Mouse (Mus musculus) limb, embryonic 15.5 days (tissue): ENCODE measurements at regions not wholly inside any gene's neighbourhood (a gene's known extent, or its start where the extent isn't known, plus 50 kb on each side); places are given as distances from the start of the nearest gene placed in this dataset.

Experiments
- ATAC-seq: fragments of 200-750 bp; cut with Nextera tagmentation; 2 replicates; pipeline ENCODE4 v1.8.0; 2017; ENCODE audit warnings: low read depth, moderate TSS enrichment; ENCODE audit not compliant: insufficient number of reproducible peaks, low FRiP score, low TSS enrichment
- H3K27ac ChIP-seq: fragments of 300-500 bp; sonication (generic); 2 replicates; pipeline ENCODE4 v1.5.1; 2015; ENCODE audit warnings: moderate library complexity, mild to moderate bottlenecking, inconsistent platforms
- H3K27me3 ChIP-seq: fragments of 300-500 bp; sonication (generic); 2 replicates; pipeline ENCODE4 v1.6.1; 2015; ENCODE audit warnings: inconsistent platforms
- H3K36me3 ChIP-seq: fragments of 300-500 bp; sonication (generic); 2 replicates; pipeline ENCODE4 v1.6.1; 2015; ENCODE audit warnings: inconsistent platforms
- H3K4me1 ChIP-seq: fragments of 300-500 bp; sonication (generic); 2 replicates; pipeline ENCODE4 v1.6.1; 2015; ENCODE audit warnings: inconsistent platforms
- H3K4me2 ChIP-seq: fragments of 300-500 bp; sonication (generic); 2 replicates; pipeline ENCODE4 v1.6.1; 2015; ENCODE audit warnings: mild to moderate bottlenecking, inconsistent platforms
- H3K4me3 ChIP-seq: fragments of 300-500 bp; sonication (generic); 2 replicates; pipeline ENCODE4 v1.5.1; 2015; ENCODE audit warnings: mild to moderate bottlenecking, inconsistent platforms
- H3K9ac ChIP-seq: fragments of 300-500 bp; sonication (generic); 2 replicates; pipeline ENCODE4 v1.6.1; 2015; ENCODE audit warnings: inconsistent platforms
- H3K9me3 ChIP-seq: fragments of 300-500 bp; sonication (generic); 2 replicates; pipeline ENCODE4 v1.6.1; 2016; ENCODE audit warnings: inconsistent platforms
- WGBS: fragments of 180-500 bp; shearing (Covaris S2); methylation state at CpG from one replicate; pipeline ENCODE4 v1.1.7; 2015; 5-methylcytosine and 5-hydroxymethylcytosine counted together

GRCm38 (mm10) chr19:21111836-21112235 lies 157.8 kb upstream of the Tmc1 start:
- Histone ChIP-seq H3K27ac (no peak overlapping the region), H3K27me3 (no peaks in the 10 kb centered on the region), H3K9me3 (no peaks in the 10 kb centered on the region), H3K4me3 (no peak overlapping the region), H3K36me3 (no peaks in the 10 kb centered on the region), H3K9ac (no peak overlapping the region), H3K4me1 (0 out of 2 replicates have a peak, but pooled peaks cover under 1% of the 10 kb centered on the region), H3K4me2 (no peak overlapping the region)
- no peak for ATAC-seq
- WGBS, result 92% methylated on average over 5 of the region's 5 CpGs

- Histone ChIP-seq H3K9ac (no peak overlapping the region), H3K4me3 (no peak overlapping the region), H3K27me3 (no peaks in the 10 kb centered on the region), H3K36me3 (no peaks in the 10 kb centered on the region), H3K9me3 (no peaks in the 10 kb centered on the region), H3K27ac (no peak overlapping the region), H3K4me2 (no peak overlapping the region), H3K4me1 (peaks cover 9% of the 10 kb centered on the region; the same call in 1 of the 2 replicates)
- no peak for ATAC-seq
- 86% methylated on average over 2 of the region's 2 CpGs for WGBS
Observed at GRCm38 (mm10) chr19:21108311-21108710, 154.3 kb upstream of the Tmc1 start.

DNA sequence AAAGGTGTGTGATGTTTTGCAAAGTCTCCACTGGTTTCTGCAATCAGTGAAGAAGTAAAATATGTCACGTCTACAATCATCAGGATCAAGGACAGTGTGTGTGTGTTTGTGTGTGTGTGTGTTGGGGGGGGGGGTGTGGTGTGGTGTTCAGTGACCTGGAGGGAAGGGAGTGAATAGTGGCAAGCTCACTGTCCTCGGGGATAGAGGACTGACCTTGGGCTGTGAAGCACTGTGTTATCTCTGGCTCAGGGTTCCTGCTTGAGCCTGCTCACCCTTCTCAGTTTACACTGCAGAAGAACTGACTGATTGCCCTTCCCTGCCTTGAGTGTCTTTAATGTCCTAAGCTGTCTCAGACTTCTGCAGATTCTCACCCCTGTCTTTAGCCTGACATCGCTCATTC lies 153.7 kb upstream of the Tmc1 start:
- 55% methylated on average over 3 of the region's 3 CpGs for WGBS
- no peak overlapping the region for H3K27ac ChIP-seq
- ATAC-seq, result 0 out of 2 replicates have a peak, but pooled peaks have one; percentile 2
- peaks cover 9% of the 10 kb centered on the region; the same call in 1 of the 2 replicates for H3K4me1 ChIP-seq
- no peaks in the 10 kb centered on the region for H3K27me3 ChIP-seq
- H3K36me3 ChIP-seq, result no peaks in the 10 kb centered on the region
- no peak overlapping the region for H3K4me2 ChIP-seq
- no peaks in the 10 kb centered on the region for H3K9me3 ChIP-seq
- H3K9ac ChIP-seq, result no peak overlapping the region
- H3K4me3 ChIP-seq, result no peak overlapping the region

DNA sequence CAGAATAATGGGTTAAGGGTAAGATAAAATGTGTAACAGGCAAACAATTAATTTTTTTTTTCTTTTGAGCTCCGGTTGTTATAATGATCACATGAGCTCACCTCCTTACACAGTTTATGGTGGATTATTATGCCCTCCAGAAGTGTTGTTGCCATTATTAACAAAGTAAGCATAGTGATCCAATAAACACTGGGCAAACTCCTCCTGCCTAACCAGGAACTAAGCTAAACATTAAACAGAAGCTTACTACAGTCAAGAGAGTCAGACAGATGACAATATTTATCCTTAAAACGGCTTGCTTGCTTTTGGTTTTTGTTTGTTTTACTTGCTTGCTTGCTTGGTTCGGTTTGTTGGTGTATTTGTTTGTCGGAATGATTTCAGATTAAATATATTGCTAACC lies 153.3 kb upstream of the Tmc1 start:
- Histone ChIP-seq H3K4me2 (no peak overlapping the region), H3K9ac (no peak overlapping the region), H3K4me3 (no peak overlapping the region), H3K36me3 (no peaks in the 10 kb centered on the region), H3K27ac (no peak overlapping the region), H3K9me3 (no peaks in the 10 kb centered on the region), H3K4me1 (peaks cover 9% of the 10 kb centered on the region; the same call in 1 of the 2 replicates), H3K27me3 (no peaks in the 10 kb centered on the region)
- no peak for ATAC-seq
- WGBS, result 54% methylated on average over 4 of the region's 4 CpGs

DNA sequence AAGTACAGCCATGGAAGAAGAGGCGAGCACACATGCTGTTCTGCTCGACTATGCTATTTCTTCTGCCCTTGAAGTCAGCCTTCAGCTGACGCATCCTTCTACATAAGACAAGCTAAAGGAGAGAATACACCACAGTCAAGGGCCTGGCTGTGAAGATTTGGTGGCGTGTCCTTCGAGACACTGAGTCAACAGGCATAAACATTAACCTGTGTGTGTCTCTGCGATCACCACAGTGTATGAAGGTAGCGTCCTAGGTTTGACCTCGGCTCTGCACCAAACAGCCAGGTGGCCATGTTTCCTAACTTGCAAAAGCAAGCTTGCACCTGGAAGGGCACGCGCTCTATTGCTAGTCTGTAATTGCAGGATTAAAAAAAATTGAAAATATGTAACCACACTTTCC lies 152.8 kb upstream of the Tmc1 start:
- ATAC-seq, result no peak
- Histone ChIP-seq H3K9me3 (no peaks in the 10 kb centered on the region), H3K27ac (no peak overlapping the region)

GRCm38 (mm10) chr19:21106241-21106669 lies 152.3 kb upstream of the Tmc1 start:
- Histone ChIP-seq H3K36me3 (no peaks in the 10 kb centered on the region), H3K9ac (no peak overlapping the region), H3K27me3 (no peaks in the 10 kb centered on the region), H3K27ac (no peak overlapping the region), H3K4me3 (no peak overlapping the region), H3K9me3 (no peaks in the 10 kb centered on the region), H3K4me2 (no peak overlapping the region), H3K4me1 (peaks cover 9% of the 10 kb centered on the region; the same call in 1 of the 2 replicates)
- ATAC-seq, result no peak
- 33% methylated on average over 6 of the region's 6 CpGs for WGBS

More for the DNA sequence above, 152.8 kb upstream of the Tmc1 start:
- Histone ChIP-seq H3K27me3 (no peaks in the 10 kb centered on the region), H3K4me2 (no peak overlapping the region), H3K36me3 (no peaks in the 10 kb centered on the region), H3K9ac (no peak overlapping the region), H3K4me3 (no peak overlapping the region), H3K4me1 (peaks cover 9% of the 10 kb centered on the region; the same call in 1 of the 2 replicates)
- 68% methylated on average over 10 of the region's 10 CpGs for WGBS

DNA sequence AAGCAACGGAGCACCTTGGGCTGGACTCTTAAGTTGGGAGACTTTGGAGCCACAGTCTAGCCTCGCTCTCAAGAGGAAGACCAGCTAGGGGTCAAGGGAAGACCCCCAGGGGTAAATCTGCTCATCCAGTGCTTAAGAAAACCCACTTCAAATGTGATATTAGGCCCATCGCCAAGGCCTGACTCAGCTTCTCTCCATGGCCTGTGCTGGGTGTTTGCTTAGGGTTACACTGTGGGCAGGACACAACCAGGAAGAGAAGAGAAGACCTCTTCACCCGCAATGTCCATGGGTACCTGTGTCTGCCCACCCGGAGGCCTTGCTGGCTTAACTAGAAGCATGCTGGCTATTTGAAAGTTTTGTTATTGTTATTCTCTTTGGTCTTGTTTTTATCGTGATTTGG lies 151.0 kb upstream of the Tmc1 start:
- H3K9me3 ChIP-seq, result no peaks in the 10 kb centered on the region
- H3K27me3 ChIP-seq, result no peaks in the 10 kb centered on the region
- H3K4me2 ChIP-seq, result no peak overlapping the region
- WGBS, result 85% methylated on average over 6 of the region's 6 CpGs
- no peaks in the 10 kb centered on the region for H3K36me3 ChIP-seq
- no peak for ATAC-seq
- H3K27ac ChIP-seq, result no peak overlapping the region
- no peak overlapping the region for H3K9ac ChIP-seq
- peaks cover 9% of the 10 kb centered on the region; the same call in 1 of the 2 replicates for H3K4me1 ChIP-seq
- no peak overlapping the region for H3K4me3 ChIP-seq

DNA sequence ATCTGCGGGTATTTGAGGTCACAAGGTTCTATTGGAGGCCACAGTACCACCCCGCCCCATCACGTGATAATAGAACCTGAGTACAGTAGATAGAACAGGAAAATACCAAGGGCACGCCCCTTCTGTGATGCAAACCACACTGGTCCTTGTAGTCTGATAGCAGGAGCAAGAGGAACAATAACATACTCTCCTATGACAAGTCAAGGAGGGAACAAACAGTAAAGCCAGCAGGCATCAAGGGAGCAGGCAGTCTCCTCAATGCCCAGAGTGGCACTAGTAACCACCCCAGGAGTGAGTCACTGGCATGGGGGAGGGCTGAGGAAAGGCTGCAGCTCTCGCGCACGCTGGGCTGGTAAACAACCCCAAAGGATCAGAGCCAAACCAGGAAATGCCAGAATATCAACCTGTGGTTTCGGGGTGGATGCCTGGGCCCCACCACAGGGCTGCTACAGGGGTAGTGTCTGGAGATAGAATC lies 150.5 kb upstream of the Tmc1 start:
- Histone ChIP-seq H3K36me3 (no peaks in the 10 kb centered on the region), H3K27me3 (no peaks in the 10 kb centered on the region), H3K9me3 (no peaks in the 10 kb centered on the region), H3K4me3 (no peak overlapping the region), H3K4me2 (no peak overlapping the region), H3K27ac (no peak overlapping the region), H3K9ac (no peak overlapping the region), H3K4me1 (peaks cover 9% of the 10 kb centered on the region; the same call in 1 of the 2 replicates)
- ATAC-seq, result no peak
- WGBS, result 73% methylated on average over 8 of the region's 8 CpGs

- Histone ChIP-seq H3K4me1 (no peaks in the 10 kb centered on the region), H3K4me3 (no peak overlapping the region), H3K9ac (no peak overlapping the region), H3K36me3 (no peaks in the 10 kb centered on the region), H3K4me2 (no peak overlapping the region), H3K27me3 (no peaks in the 10 kb centered on the region), H3K9me3 (no peaks in the 10 kb centered on the region), H3K27ac (no peak overlapping the region)
- no peak for ATAC-seq
- 83% methylated on average over 7 of the region's 7 CpGs for WGBS
Observed at GRCm38 (mm10) chr19:21077771-21078548, 124.0 kb upstream of the Tmc1 start.

DNA sequence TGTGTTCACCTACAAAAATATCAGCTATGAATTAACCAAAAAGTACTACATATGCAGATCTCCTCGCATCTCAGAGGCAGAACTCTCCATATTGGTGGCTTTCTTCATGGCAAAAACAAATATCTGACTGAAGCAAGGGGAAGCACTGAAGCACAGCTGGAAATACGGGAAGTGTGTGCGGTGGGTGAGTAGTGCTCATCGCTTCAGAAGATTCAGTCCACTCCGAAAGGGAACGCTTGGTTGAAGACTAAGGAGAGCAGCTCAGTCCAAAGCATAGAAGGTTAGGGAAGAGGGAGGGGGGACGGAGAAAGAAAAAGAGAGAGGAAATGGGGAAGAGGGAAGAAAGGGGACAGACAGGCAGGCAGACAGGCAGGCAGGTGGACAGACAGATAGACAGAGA lies 114.4 kb upstream of the Tmc1 start:
- Histone ChIP-seq H3K27ac (no peak overlapping the region), H3K9me3 (no peaks in the 10 kb centered on the region), H3K4me1 (no peaks in the 10 kb centered on the region), H3K4me2 (no peak overlapping the region), H3K27me3 (no peaks in the 10 kb centered on the region), H3K4me3 (no peak overlapping the region), H3K9ac (no peak overlapping the region), H3K36me3 (no peaks in the 10 kb centered on the region)
- 90% methylated on average over 7 of the region's 7 CpGs for WGBS
- no peak for ATAC-seq

- Histone ChIP-seq H3K4me2 (no peak overlapping the region), H3K27me3 (no peaks in the 10 kb centered on the region), H3K9me3 (no peaks in the 10 kb centered on the region), H3K36me3 (no peaks in the 10 kb centered on the region), H3K4me3 (no peak overlapping the region), H3K4me1 (no peaks in the 10 kb centered on the region), H3K9ac (no peak overlapping the region), H3K27ac (no peak overlapping the region)
- no peak for ATAC-seq
- 75% methylated on average over 14 of the region's 14 CpGs for WGBS
Observed at GRCm38 (mm10) chr19:21066432-21067113, 112.6 kb upstream of the Tmc1 start.

GRCm38 (mm10) chr19:21064902-21065301 lies 110.9 kb upstream of the Tmc1 start:
- Histone ChIP-seq H3K27me3 (no peaks in the 10 kb centered on the region), H3K4me3 (no peak overlapping the region), H3K9ac (no peak overlapping the region), H3K36me3 (no peaks in the 10 kb centered on the region), H3K9me3 (no peaks in the 10 kb centered on the region), H3K4me2 (no peak overlapping the region), H3K27ac (no peak overlapping the region), H3K4me1 (no peaks in the 10 kb centered on the region)
- WGBS, result 32% methylated on average over 3 of the region's 3 CpGs
- no peak for ATAC-seq
